Mouse (Mus musculus) heart, embryonic 10.5 days (tissue): ENCODE data around the gene C2cd6. TPM values are rescaled to one million over a fixed set of nuclear protein-coding genes. Genes with fewer than 3 reads are reported as not detected.

ENCODE experiments used
- DNase-seq: peaks from one replicate; pipeline ENCODE4 v3.0.0-alpha.2; 2017; ENCODE audit warnings: low spot score
- H3K27ac ChIP-seq: fragments of 300-500 bp; sonication (generic); 2 replicates; pipeline ENCODE4 v1.5.1; 2016; ENCODE audit warnings: mild to moderate bottlenecking
- H3K27me3 ChIP-seq: fragments of 300-500 bp; sonication (generic); 2 replicates; pipeline ENCODE4 v1.6.1; 2016; ENCODE audit warnings: mild to moderate bottlenecking; ENCODE audit not compliant: poor library complexity, insufficient read depth, severe bottlenecking
- H3K36me3 ChIP-seq: fragments of 300-500 bp; sonication (generic); 2 replicates; pipeline ENCODE4 v1.6.1; 2016; ENCODE audit warnings: mild to moderate bottlenecking, moderate library complexity
- H3K4me1 ChIP-seq: fragments of 300-500 bp; sonication (generic); 2 replicates; pipeline ENCODE4 v1.6.1; 2016; ENCODE audit warnings: mild to moderate bottlenecking
- H3K4me3 ChIP-seq: fragments of 300-500 bp; sonication (generic); 2 replicates; pipeline ENCODE4 v1.5.1; 2016; ENCODE audit warnings: mild to moderate bottlenecking, moderate library complexity
- H3K9me3 ChIP-seq: fragments of 300-500 bp; sonication (generic); 2 replicates; pipeline ENCODE4 v1.6.1; 2016; ENCODE audit warnings: mild to moderate bottlenecking, moderate library complexity
- WGBS: fragments of 180-500 bp; shearing (Covaris S2); methylation state at CpG from one replicate; pipeline ENCODE4 v1.1.7; 2016; 5-methylcytosine and 5-hydroxymethylcytosine counted together
- polyA plus RNA-seq: library from polyadenylated mRNA; unstranded; fragments of >200 nt; fragmentation: Nextera tagmentation; extraction: Ambion mirVana; gene quantifications from 2 replicates; pipeline ENCODE4 v1.2.1, GENCODE M21; 2016

The C2cd6 gene
- polyA plus RNA-seq: not detected in 2 replicates

- 85% methylated on average over 19 of the region's 19 CpGs for WGBS
- Histone ChIP-seq H3K27ac (no peak within 1 kb of the TSS), H3K4me3 (no peak within 1 kb of the TSS), H3K27me3 (no peaks in the 10 kb centered on the region), H3K4me1 (no peaks in the 10 kb centered on the region), H3K9me3 (no peaks in the 10 kb centered on the region), H3K36me3 (0 out of 2 replicates have a peak, but pooled peaks cover 4% of the 10 kb centered on the region)
- DNase-seq: no peak
These were observed at the start of gene C2cd6 for GRCm38 (mm10) chr1:59094705-59095104. C2cd6 (minus strand) TSS chr1:59094900.

- H3K27me3 ChIP-seq: no peaks in the 10 kb centered on the region
- H3K36me3 ChIP-seq: no peaks in the 10 kb centered on the region
- DNase-seq: no peak
- no peaks in the 10 kb centered on the region for H3K4me1 ChIP-seq
- no peaks in the 10 kb centered on the region for H3K9me3 ChIP-seq
- no peak overlapping the region for H3K4me3 ChIP-seq
- no peak overlapping the region for H3K27ac ChIP-seq
These were observed 48.1 kb upstream of the C2cd6 start for GRCm38 (mm10) chr1:59142809-59143208.

GRCm38 (mm10) chr1:59134419-59134818, 39.7 kb upstream of the C2cd6 start:
- DNase-seq: no peak
- Histone ChIP-seq H3K27ac (no peak overlapping the region), H3K9me3 (no peaks in the 10 kb centered on the region), H3K4me3 (no peak overlapping the region), H3K4me1 (no peaks in the 10 kb centered on the region), H3K27me3 (no peaks in the 10 kb centered on the region), H3K36me3 (no peaks in the 10 kb centered on the region)
- WGBS: 62% methylated on average over 5 of the region's 5 CpGs

- no peak for DNase-seq
- Histone ChIP-seq H3K4me1 (no peaks in the 10 kb centered on the region), H3K27me3 (no peaks in the 10 kb centered on the region), H3K36me3 (no peaks in the 10 kb centered on the region), H3K4me3 (no peak overlapping the region), H3K9me3 (no peaks in the 10 kb centered on the region), H3K27ac (no peak overlapping the region)
- 70% methylated on average over 7 of the region's 7 CpGs for WGBS
These were observed 34.2 kb upstream of the C2cd6 start for GRCm38 (mm10) chr1:59128879-59129278.

GRCm38 (mm10) chr1:59125558-59125957, 30.9 kb upstream of the C2cd6 start:
- Histone ChIP-seq H3K27me3 (no peaks in the 10 kb centered on the region), H3K36me3 (no peaks in the 10 kb centered on the region), H3K27ac (no peak overlapping the region), H3K9me3 (no peaks in the 10 kb centered on the region), H3K4me1 (no peaks in the 10 kb centered on the region), H3K4me3 (no peak overlapping the region)
- 70% methylated on average over 5 of the region's 5 CpGs for WGBS
- DNase-seq: no peak

GRCm38 (mm10) chr1:59119720-59120457, 25.2 kb upstream of the C2cd6 start, which contains the start of gene Tmem237:
Tmem237 (minus strand) TSS chr1:59120408.
- H3K27ac ChIP-seq: peak within 1 kb of the TSS; percentile 95
- DNase-seq: peak; percentile 96
- H3K4me3 ChIP-seq: peak within 1 kb of the TSS; percentile 81
- H3K4me1 ChIP-seq: peaks cover 4% of the 10 kb centered on the region; the same call in 1 of the 2 replicates
- no peaks in the 10 kb centered on the region for H3K9me3 ChIP-seq
- H3K27me3 ChIP-seq: no peaks in the 10 kb centered on the region
- WGBS: under 1% methylated on average over 71 of the region's 74 CpGs
- 0 out of 2 replicates have a peak, but pooled peaks cover 4% of the 10 kb centered on the region for H3K36me3 ChIP-seq

GRCm38 (mm10) chr1:59110524-59110923, 15.8 kb upstream of the C2cd6 start:
- Histone ChIP-seq H3K27me3 (no peaks in the 10 kb centered on the region), H3K9me3 (no peaks in the 10 kb centered on the region), H3K4me1 (no peaks in the 10 kb centered on the region), H3K4me3 (no peak overlapping the region), H3K36me3 (peaks cover 40% of the 10 kb centered on the region), H3K27ac (no peak overlapping the region)
- WGBS: 78% methylated on average over 8 of the region's 8 CpGs
- no peak for DNase-seq

- Histone ChIP-seq H3K27me3 (no peaks in the 10 kb centered on the region), H3K4me1 (no peaks in the 10 kb centered on the region), H3K9me3 (no peaks in the 10 kb centered on the region), H3K27ac (no peak overlapping the region), H3K36me3 (peaks cover 32% of the 10 kb centered on the region), H3K4me3 (no peak overlapping the region)
- WGBS: 89% methylated on average over 6 of the region's 6 CpGs
- DNase-seq: no peak
These were observed 7.4 kb upstream of the C2cd6 start for GRCm38 (mm10) chr1:59102071-59102470.

- H3K4me1 ChIP-seq: no peaks in the 10 kb centered on the region
- 85% methylated on average over 5 of the region's 5 CpGs for WGBS
- no peak for DNase-seq
- H3K27ac ChIP-seq: no peak overlapping the region
- peaks cover 25% of the 10 kb centered on the region; the same call in 1 of the 2 replicates for H3K36me3 ChIP-seq
- H3K4me3 ChIP-seq: no peak overlapping the region
- H3K27me3 ChIP-seq: no peaks in the 10 kb centered on the region
- no peaks in the 10 kb centered on the region for H3K9me3 ChIP-seq
These were observed 6.3 kb upstream of the C2cd6 start for GRCm38 (mm10) chr1:59101020-59101419.

- H3K36me3 ChIP-seq: no peaks in the 10 kb centered on the region
- H3K27ac ChIP-seq: no peak overlapping the region
- DNase-seq: no peak
- no peak overlapping the region for H3K4me3 ChIP-seq
- H3K9me3 ChIP-seq: no peaks in the 10 kb centered on the region
- no peaks in the 10 kb centered on the region for H3K4me1 ChIP-seq
- no peaks in the 10 kb centered on the region for H3K27me3 ChIP-seq
- WGBS: 29% methylated on average over 3 of the region's 3 CpGs
These were observed 23.8 kb downstream of the C2cd6 start for GRCm38 (mm10) chr1:59070867-59071266.

GRCm38 (mm10) chr1:59067976-59068375, 26.7 kb downstream of the C2cd6 start:
- Histone ChIP-seq H3K9me3 (no peaks in the 10 kb centered on the region), H3K27ac (no peak overlapping the region), H3K4me1 (no peaks in the 10 kb centered on the region), H3K4me3 (no peak overlapping the region), H3K27me3 (no peaks in the 10 kb centered on the region), H3K36me3 (no peaks in the 10 kb centered on the region)
- 7% methylated on average over 3 of the region's 3 CpGs for WGBS
- DNase-seq: no peak

- WGBS: 63% methylated on average over 3 of the region's 3 CpGs
- H3K36me3 ChIP-seq: no peaks in the 10 kb centered on the region
- no peak for DNase-seq
- H3K27me3 ChIP-seq: no peaks in the 10 kb centered on the region
- no peak overlapping the region for H3K4me3 ChIP-seq
- H3K4me1 ChIP-seq: no peaks in the 10 kb centered on the region
- no peak overlapping the region for H3K27ac ChIP-seq
- no peaks in the 10 kb centered on the region for H3K9me3 ChIP-seq
These were observed 31.0 kb downstream of the C2cd6 start for GRCm38 (mm10) chr1:59063697-59064096.

- Histone ChIP-seq H3K9me3 (no peaks in the 10 kb centered on the region), H3K36me3 (no peaks in the 10 kb centered on the region), H3K4me1 (no peaks in the 10 kb centered on the region), H3K4me3 (no peak overlapping the region), H3K27ac (no peak overlapping the region), H3K27me3 (no peaks in the 10 kb centered on the region)
- WGBS: 58% methylated on average over 2 of the region's 2 CpGs
- DNase-seq: no peak
These were observed 37.7 kb downstream of the C2cd6 start for GRCm38 (mm10) chr1:59056955-59057354.

- WGBS: 71% methylated on average over 2 of the region's 2 CpGs
- DNase-seq: no peak
- Histone ChIP-seq H3K9me3 (no peaks in the 10 kb centered on the region), H3K4me1 (no peaks in the 10 kb centered on the region), H3K27me3 (no peaks in the 10 kb centered on the region), H3K27ac (no peak overlapping the region), H3K36me3 (no peaks in the 10 kb centered on the region), H3K4me3 (no peak overlapping the region)
These were observed 43.4 kb downstream of the C2cd6 start for GRCm38 (mm10) chr1:59051306-59051705.
